Mouse (Mus musculus) stomach, embryonic 15.5 days (tissue): ENCODE data around the gene Rgs6. TPM values are rescaled to one million over a fixed set of nuclear protein-coding genes. Genes with fewer than 3 reads are reported as not detected.

ENCODE experiments used
- ATAC-seq: fragments of 200-750 bp; cut with Nextera tagmentation; 2 replicates; pipeline ENCODE4 v1.8.0; 2017; ENCODE audit warnings: low read depth, moderate number of reproducible peaks, moderate TSS enrichment; ENCODE audit not compliant: insufficient read depth, low FRiP score
- H3K27ac ChIP-seq: fragments of 300-500 bp; sonication (generic); 2 replicates; pipeline ENCODE4 v1.5.1; 2015; ENCODE audit warnings: mild to moderate bottlenecking, inconsistent platforms
- H3K27me3 ChIP-seq: fragments of 300-500 bp; sonication (generic); replicated peaks from 2 replicates; pipeline ENCODE4 v1.6.1; 2015; ENCODE audit warnings: inconsistent platforms
- H3K36me3 ChIP-seq: fragments of 300-500 bp; sonication (generic); 2 replicates; pipeline ENCODE4 v1.6.1; 2015; ENCODE audit warnings: inconsistent platforms
- H3K4me1 ChIP-seq: fragments of 300-500 bp; sonication (generic); 2 replicates; pipeline ENCODE4 v1.6.1; 2015; ENCODE audit warnings: inconsistent platforms
- H3K4me2 ChIP-seq: fragments of 300-500 bp; sonication (generic); 2 replicates; pipeline ENCODE4 v1.6.1; 2015; ENCODE audit warnings: mild to moderate bottlenecking, inconsistent platforms
- H3K4me3 ChIP-seq: fragments of 300-500 bp; sonication (generic); replicated peaks from 2 replicates; pipeline ENCODE4 v1.5.1; 2015; ENCODE audit warnings: inconsistent platforms
- H3K9ac ChIP-seq: fragments of 300-500 bp; sonication (generic); 2 replicates; pipeline ENCODE4 v1.6.1; 2015; ENCODE audit warnings: inconsistent platforms
- H3K9me3 ChIP-seq: fragments of 300-500 bp; sonication (generic); 2 replicates; pipeline ENCODE4 v1.6.1; 2016; ENCODE audit warnings: inconsistent platforms
- WGBS: fragments of 180-500 bp; shearing (Covaris S2); methylation state at CpG from one replicate; pipeline ENCODE4 v1.1.7; 2015; 5-methylcytosine and 5-hydroxymethylcytosine counted together
- polyA plus RNA-seq: library from polyadenylated mRNA; unstranded; fragments of >200 nt; fragmentation: Nextera tagmentation; extraction: Ambion mirVana; gene quantifications from 2 replicates; pipeline ENCODE4 v1.2.1, GENCODE M21; 2015

The Rgs6 gene
- polyA plus RNA-seq, 1 experiment from 2014 or later, result 2.0 TPM

GRCm38 (mm10) chr12:83160211-83160610 is 572.1 kb downstream of the Rgs6 start:
- H3K4me3 ChIP-seq, result no peak overlapping the region
- H3K4me2 ChIP-seq, result no peak overlapping the region
- no peaks in the 10 kb centered on the region for H3K27me3 ChIP-seq
- H3K9ac ChIP-seq, result no peak overlapping the region
- no peaks in the 10 kb centered on the region for H3K9me3 ChIP-seq
- no peaks in the 10 kb centered on the region for H3K36me3 ChIP-seq
- H3K27ac ChIP-seq, result no peak overlapping the region
- no peak for ATAC-seq
- no peaks in the 10 kb centered on the region for H3K4me1 ChIP-seq
- WGBS, result 71% methylated on average over 2 of the region's 2 CpGs

GRCm38 (mm10) chr12:83160700-83161099 is 572.6 kb downstream of the Rgs6 start:
- ATAC-seq, result no peak
- Histone ChIP-seq H3K4me3 (no peak overlapping the region), H3K9ac (no peak overlapping the region), H3K27ac (no peak overlapping the region), H3K27me3 (no peaks in the 10 kb centered on the region), H3K4me2 (no peak overlapping the region), H3K4me1 (no peaks in the 10 kb centered on the region), H3K36me3 (no peaks in the 10 kb centered on the region), H3K9me3 (no peaks in the 10 kb centered on the region)
- WGBS, result 67% methylated on average over 4 of the region's 4 CpGs

- 41% methylated on average over 5 of the region's 5 CpGs for WGBS
- H3K9ac ChIP-seq, result no peak overlapping the region
- no peak; the same call in 1 of the 2 replicates for ATAC-seq
- no peak overlapping the region for H3K4me2 ChIP-seq
- H3K27ac ChIP-seq, result no peak overlapping the region
- no peaks in the 10 kb centered on the region for H3K4me1 ChIP-seq
- H3K36me3 ChIP-seq, result no peaks in the 10 kb centered on the region
- no peak overlapping the region for H3K4me3 ChIP-seq
- H3K9me3 ChIP-seq, result no peaks in the 10 kb centered on the region
- H3K27me3 ChIP-seq, result no peaks in the 10 kb centered on the region
These were observed 575.6 kb downstream of the Rgs6 start for GRCm38 (mm10) chr12:83163721-83164120.

DNA sequence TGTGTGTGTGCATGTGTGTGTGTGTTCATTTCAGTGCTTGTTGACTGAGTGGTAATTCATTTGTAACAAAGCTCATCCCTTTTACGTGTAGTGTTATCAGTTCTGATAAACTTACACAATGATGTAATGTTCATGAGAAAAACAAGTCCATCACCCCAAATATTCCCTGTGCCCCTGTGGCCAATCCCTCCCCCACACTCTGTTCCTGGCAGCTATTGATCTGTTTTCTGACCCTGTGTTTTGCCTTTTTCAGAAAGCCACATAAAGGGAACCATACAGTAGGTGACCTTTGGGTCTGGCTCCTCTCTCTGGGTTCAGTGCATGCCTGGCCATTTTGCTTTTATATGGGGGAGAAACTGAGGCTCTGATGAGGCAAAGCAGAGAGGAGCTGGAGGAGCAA is 577.0 kb downstream of the Rgs6 start:
- H3K4me3 ChIP-seq, result no peak overlapping the region
- H3K36me3 ChIP-seq, result no peaks in the 10 kb centered on the region
- WGBS, result 50% methylated on average over 1 of the region's 1 CpGs
- H3K4me2 ChIP-seq, result no peak overlapping the region
- H3K27ac ChIP-seq, result no peak overlapping the region
- no peaks in the 10 kb centered on the region for H3K9me3 ChIP-seq
- peaks cover 5% of the 10 kb centered on the region; the same call in 1 of the 2 replicates for H3K4me1 ChIP-seq
- H3K27me3 ChIP-seq, result no peaks in the 10 kb centered on the region
- no peak overlapping the region for H3K9ac ChIP-seq
- no peak for ATAC-seq

DNA sequence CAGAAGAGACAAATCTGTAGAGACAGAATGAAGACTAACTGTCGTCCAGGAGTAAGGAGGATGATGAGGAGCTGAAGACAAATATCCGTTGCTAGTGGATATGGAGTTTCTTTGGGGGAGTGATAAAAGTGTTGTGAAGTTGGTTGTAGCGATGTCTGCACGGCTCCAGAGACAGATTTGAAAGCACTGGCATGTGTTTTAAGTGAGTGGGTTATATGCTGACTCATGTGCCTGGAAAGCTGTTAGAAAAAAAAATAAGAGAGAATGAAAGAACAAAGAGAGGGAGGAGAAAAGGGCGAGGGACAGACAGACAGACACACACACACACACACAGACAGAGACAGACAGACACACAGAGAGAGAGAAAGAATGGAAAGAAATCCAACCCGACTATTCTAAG is 580.2 kb downstream of the Rgs6 start:
- WGBS, result 71% methylated on average over 6 of the region's 6 CpGs
- Histone ChIP-seq H3K9ac (no peak overlapping the region), H3K27me3 (no peaks in the 10 kb centered on the region), H3K9me3 (no peaks in the 10 kb centered on the region), H3K4me3 (no peak overlapping the region), H3K4me2 (no peak overlapping the region), H3K27ac (no peak overlapping the region), H3K4me1 (peaks cover 5% of the 10 kb centered on the region; the same call in 1 of the 2 replicates), H3K36me3 (no peaks in the 10 kb centered on the region)
- no peak for ATAC-seq

DNA sequence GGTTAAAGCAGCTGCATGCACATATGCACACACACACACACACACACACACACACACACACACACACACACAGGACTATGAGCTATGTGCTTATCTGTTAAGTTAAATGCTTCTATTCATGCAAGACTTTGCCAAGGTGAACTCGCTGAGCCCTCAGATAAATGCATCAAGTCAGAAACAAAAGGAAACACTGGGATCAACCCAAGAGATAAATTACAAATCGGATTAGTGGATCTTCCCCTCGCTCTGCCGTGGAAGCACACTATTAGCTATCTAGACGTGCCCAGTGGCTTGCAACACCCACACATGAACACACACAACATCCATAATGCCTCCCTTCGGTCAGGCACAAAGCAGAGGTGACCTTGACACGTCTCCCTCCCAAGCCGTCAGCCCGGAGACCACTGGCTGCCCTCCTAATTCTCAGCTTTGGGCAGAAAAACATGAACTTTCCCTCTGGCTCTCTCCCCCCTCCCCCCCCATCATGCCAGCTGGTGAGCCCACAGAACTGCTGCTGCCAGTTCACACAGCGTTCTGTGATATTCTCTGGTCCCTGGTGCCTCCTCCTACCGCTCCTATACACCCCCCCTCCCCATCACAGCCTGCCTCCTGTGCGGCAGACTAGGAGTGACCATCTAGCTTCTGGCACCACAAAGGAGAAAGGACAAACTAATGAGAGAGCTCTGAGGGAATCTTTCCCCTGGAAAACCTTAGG is 581.6 kb downstream of the Rgs6 start:
- no peak for ATAC-seq
- H3K9ac ChIP-seq, result no peak overlapping the region
- H3K4me1 ChIP-seq, result peaks cover 5% of the 10 kb centered on the region; the same call in 1 of the 2 replicates
- 34% methylated on average over 12 of the region's 12 CpGs for WGBS
- no peaks in the 10 kb centered on the region for H3K36me3 ChIP-seq
- no peaks in the 10 kb centered on the region for H3K27me3 ChIP-seq
- no peak overlapping the region for H3K4me2 ChIP-seq
- H3K27ac ChIP-seq, result no peak overlapping the region
- H3K4me3 ChIP-seq, result no peak overlapping the region
- no peaks in the 10 kb centered on the region for H3K9me3 ChIP-seq

DNA sequence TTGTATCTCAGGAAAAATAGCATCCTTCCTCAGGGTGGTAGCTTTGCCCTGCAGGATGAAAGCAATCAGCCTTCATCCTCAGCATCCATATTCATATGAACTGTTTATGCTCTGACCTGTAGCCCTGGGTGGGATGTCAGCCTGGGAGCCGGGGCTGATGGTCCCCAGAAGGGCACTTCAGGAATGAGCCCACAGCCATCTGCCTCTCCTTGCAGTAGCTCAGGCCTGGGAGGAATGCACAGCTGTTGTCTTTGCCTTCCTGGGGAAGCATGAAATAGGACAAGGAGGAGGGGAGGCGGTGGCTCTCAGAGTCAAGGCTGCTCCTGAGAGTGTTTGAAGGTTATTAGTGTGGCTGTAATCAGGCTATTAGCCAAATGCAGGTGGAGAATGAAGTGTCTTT is 590.7 kb downstream of the Rgs6 start:
- WGBS, result 45% methylated on average over 2 of the region's 2 CpGs

GRCm38 (mm10) chr12:83179860-83180259 is 591.8 kb downstream of the Rgs6 start:
- Histone ChIP-seq H3K4me3 (no peak overlapping the region), H3K4me2 (no peak overlapping the region), H3K36me3 (no peaks in the 10 kb centered on the region), H3K4me1 (no peaks in the 10 kb centered on the region), H3K9ac (no peak overlapping the region), H3K27me3 (no peaks in the 10 kb centered on the region), H3K27ac (no peak overlapping the region), H3K9me3 (no peaks in the 10 kb centered on the region)
- 62% methylated on average over 1 of the region's 1 CpGs for WGBS
- ATAC-seq, result no peak

More for the DNA sequence above, 590.7 kb downstream of the Rgs6 start:
- no peak overlapping the region for H3K4me3 ChIP-seq
- H3K27ac ChIP-seq, result no peak overlapping the region
- no peaks in the 10 kb centered on the region for H3K9me3 ChIP-seq
- H3K4me1 ChIP-seq, result no peaks in the 10 kb centered on the region
- H3K36me3 ChIP-seq, result no peaks in the 10 kb centered on the region
- H3K9ac ChIP-seq, result no peak overlapping the region
- no peak for ATAC-seq
- H3K4me2 ChIP-seq, result no peak overlapping the region
- no peaks in the 10 kb centered on the region for H3K27me3 ChIP-seq

DNA sequence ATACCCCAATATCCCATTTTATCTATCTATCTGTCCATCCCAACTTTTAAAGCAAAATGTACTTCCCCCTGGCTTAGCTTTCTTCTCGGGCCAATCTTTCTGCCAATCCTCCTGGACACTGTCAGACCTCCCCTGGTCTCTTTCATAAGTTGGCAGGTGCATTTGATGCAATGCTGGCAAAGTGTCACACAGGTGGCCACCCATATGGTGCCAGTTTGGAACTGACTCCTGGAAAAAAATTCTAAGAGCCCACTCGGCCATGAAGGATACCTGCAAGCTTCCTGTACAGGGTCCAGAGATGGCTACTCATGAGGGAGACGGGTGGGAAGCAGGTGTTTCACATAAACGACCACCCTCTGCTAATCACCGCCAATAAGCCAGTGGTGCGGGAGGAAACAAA is 592.5 kb downstream of the Rgs6 start:
- no peak overlapping the region for H3K4me3 ChIP-seq
- H3K4me1 ChIP-seq, result no peaks in the 10 kb centered on the region
- H3K9me3 ChIP-seq, result no peaks in the 10 kb centered on the region
- ATAC-seq, result no peak
- no peak overlapping the region for H3K9ac ChIP-seq
- no peak overlapping the region for H3K4me2 ChIP-seq
- H3K36me3 ChIP-seq, result no peaks in the 10 kb centered on the region
- no peaks in the 10 kb centered on the region for H3K27me3 ChIP-seq
- 73% methylated on average over 6 of the region's 6 CpGs for WGBS
- no peak overlapping the region for H3K27ac ChIP-seq

GRCm38 (mm10) chr12:83201674-83202073 is 613.6 kb downstream of the Rgs6 start:
- no peak overlapping the region for H3K4me3 ChIP-seq
- H3K4me2 ChIP-seq, result no peak overlapping the region
- no peaks in the 10 kb centered on the region for H3K27me3 ChIP-seq
- no peak overlapping the region for H3K9ac ChIP-seq
- H3K36me3 ChIP-seq, result no peaks in the 10 kb centered on the region
- H3K27ac ChIP-seq, result no peak overlapping the region
- no peaks in the 10 kb centered on the region for H3K9me3 ChIP-seq
- WGBS, result 22% methylated on average over 3 of the region's 3 CpGs
- ATAC-seq, result no peak
- H3K4me1 ChIP-seq, result 0 out of 2 replicates have a peak, but pooled peaks cover 3% of the 10 kb centered on the region

GRCm38 (mm10) chr12:83204361-83204760 is 616.3 kb downstream of the Rgs6 start:
- Histone ChIP-seq H3K27ac (no peak overlapping the region), H3K9me3 (no peaks in the 10 kb centered on the region), H3K9ac (no peak overlapping the region), H3K36me3 (no peaks in the 10 kb centered on the region), H3K4me2 (no peak overlapping the region), H3K4me1 (peaks cover 6% of the 10 kb centered on the region; the same call in 1 of the 2 replicates), H3K27me3 (no peaks in the 10 kb centered on the region), H3K4me3 (no peak overlapping the region)
- no peak for ATAC-seq
- WGBS, result 50% methylated on average over 5 of the region's 5 CpGs

GRCm38 (mm10) chr12:83206866-83207265 is 618.8 kb downstream of the Rgs6 start:
- Histone ChIP-seq H3K9me3 (no peaks in the 10 kb centered on the region), H3K27ac (no peak overlapping the region), H3K36me3 (no peaks in the 10 kb centered on the region), H3K27me3 (no peaks in the 10 kb centered on the region), H3K9ac (no peak overlapping the region), H3K4me1 (peaks cover 6% of the 10 kb centered on the region; the same call in 1 of the 2 replicates), H3K4me3 (no peak overlapping the region), H3K4me2 (no peak overlapping the region)
- no peak for ATAC-seq
- 70% methylated on average over 6 of the region's 6 CpGs for WGBS
